Mouse (Mus musculus) heart, embryonic 15.5 days (tissue): Measurements from ENCODE around the gene Dhh. TPM values are rescaled to one million over a fixed set of nuclear protein-coding genes. Genes with fewer than 3 reads are reported as not detected.
"Not testable (repeated sequence)": the region's sequence is repeated elsewhere in the genome, so short reads cannot be mapped to it uniquely, and the experiment has no call there.

Experiments
- ATAC-seq: fragments of 200-750 bp; cut with Nextera tagmentation; replicated peaks from 2 replicates; pipeline ENCODE4 v1.8.0; 2017; ENCODE audit warnings: low read depth, moderate TSS enrichment; ENCODE audit not compliant: insufficient number of reproducible peaks, insufficient read depth, low FRiP score
- H3K27ac ChIP-seq: fragments of 300-500 bp; sonication (generic); 2 replicates; pipeline ENCODE4 v1.5.1; 2015; ENCODE audit warnings: mild to moderate bottlenecking, inconsistent platforms
- H3K27me3 ChIP-seq: fragments of 300-500 bp; sonication (generic); 2 replicates; pipeline ENCODE4 v1.6.1; 2015; ENCODE audit warnings: inconsistent platforms
- H3K36me3 ChIP-seq: fragments of 300-500 bp; sonication (generic); 2 replicates; pipeline ENCODE4 v1.6.1; 2015; ENCODE audit warnings: mild to moderate bottlenecking, inconsistent platforms
- H3K4me1 ChIP-seq: fragments of 300-500 bp; sonication (generic); replicated peaks from 2 replicates; pipeline ENCODE4 v1.6.1; 2015; ENCODE audit warnings: inconsistent platforms
- H3K4me2 ChIP-seq: fragments of 300-500 bp; sonication (generic); 2 replicates; pipeline ENCODE4 v1.6.1; 2015; ENCODE audit warnings: inconsistent platforms, mild to moderate bottlenecking, moderate library complexity
- H3K4me3 ChIP-seq: fragments of 300-500 bp; sonication (generic); 2 replicates; pipeline ENCODE4 v1.5.1; 2015; ENCODE audit warnings: mild to moderate bottlenecking, inconsistent platforms
- H3K9ac ChIP-seq: fragments of 300-500 bp; sonication (generic); 2 replicates; pipeline ENCODE4 v1.6.1; 2015; ENCODE audit warnings: mild to moderate bottlenecking, inconsistent platforms
- H3K9me3 ChIP-seq: fragments of 300-500 bp; sonication (generic); replicated peaks from 2 replicates; pipeline ENCODE4 v1.6.1; 2016; ENCODE audit warnings: inconsistent platforms
- WGBS: fragments of 180-500 bp; shearing (Covaris S2); methylation state at CpG from one replicate; pipeline ENCODE4 v1.1.7; 2015; ENCODE audit warnings: mixed read lengths; 5-methylcytosine and 5-hydroxymethylcytosine counted together
- polyA plus RNA-seq: library from polyadenylated mRNA; unstranded; fragments of >200 nt; fragmentation: Nextera tagmentation; extraction: Ambion mirVana; gene quantifications from 2 replicates; pipeline ENCODE4 v1.2.1, GENCODE M21; 2015

Dhh gene
- 2.1 and 4.2 TPM in 2 replicates for polyA plus RNA-seq

DNA sequence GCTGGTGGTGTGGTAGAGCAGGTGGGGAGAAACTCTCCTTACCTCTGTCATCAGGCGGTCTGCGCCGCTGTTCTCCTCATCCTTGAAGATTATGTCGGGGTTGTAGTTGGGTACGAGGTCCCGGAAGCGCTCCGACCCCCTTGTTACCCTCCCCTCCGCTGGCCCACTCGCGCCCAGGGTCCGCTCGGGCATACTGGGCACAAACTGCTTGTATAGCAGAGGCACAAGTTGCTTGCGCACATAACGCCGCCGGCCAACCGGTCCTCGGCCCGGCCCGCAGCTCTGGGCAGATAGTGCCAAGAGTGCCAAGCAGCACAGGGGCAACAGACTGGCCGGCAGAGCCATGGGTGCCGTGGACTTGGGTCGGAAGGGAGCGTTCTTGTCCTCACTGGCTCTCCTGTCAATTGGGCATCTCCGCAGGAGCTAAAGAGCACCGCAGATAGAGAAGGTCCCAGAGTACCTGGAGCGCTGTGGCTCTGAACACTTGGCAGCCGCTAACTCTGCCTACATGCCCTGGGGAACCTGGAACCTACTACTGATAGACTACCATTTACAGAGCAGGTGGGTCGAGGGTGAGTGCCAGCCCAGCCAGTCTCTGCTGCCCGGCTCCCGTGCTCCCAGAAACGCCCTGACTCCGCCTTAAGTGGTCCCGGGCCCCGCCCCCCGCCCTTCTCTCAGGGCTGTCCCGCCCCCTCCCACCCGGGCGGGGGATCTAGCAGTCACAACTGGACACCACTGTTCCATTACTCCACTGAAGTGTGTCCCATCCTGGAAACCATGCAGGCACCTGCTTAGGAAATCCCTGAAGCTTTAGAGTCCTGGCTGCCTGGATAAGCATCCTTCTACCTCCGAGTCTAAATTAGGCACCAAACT, at the start of gene Dhh:
TSS of gene Dhh (minus strand) at position 613 of the 873 bp plus-strand sequence.
- peak within 1 kb of the TSS; percentile 41 for H3K4me3 ChIP-seq
- peaks cover under 1% of the 10 kb centered on the region; the same call in 1 of the 2 replicates for H3K36me3 ChIP-seq
- H3K4me2 ChIP-seq: peak within 1 kb of the TSS; percentile 60
- H3K9me3 ChIP-seq: no peaks in the 10 kb centered on the region
- 2% methylated on average over 41 of the region's 41 CpGs for WGBS
- no peak within 1 kb of the TSS for H3K27ac ChIP-seq
- peak; percentile 41; the same call in 1 of the 2 replicates for ATAC-seq
- H3K4me1 ChIP-seq: peaks cover 47% of the 10 kb centered on the region
- H3K27me3 ChIP-seq: peaks cover 62% of the 10 kb centered on the region
- peak within 1 kb of the TSS; percentile 29; the same call in 1 of the 2 replicates for H3K9ac ChIP-seq

DNA sequence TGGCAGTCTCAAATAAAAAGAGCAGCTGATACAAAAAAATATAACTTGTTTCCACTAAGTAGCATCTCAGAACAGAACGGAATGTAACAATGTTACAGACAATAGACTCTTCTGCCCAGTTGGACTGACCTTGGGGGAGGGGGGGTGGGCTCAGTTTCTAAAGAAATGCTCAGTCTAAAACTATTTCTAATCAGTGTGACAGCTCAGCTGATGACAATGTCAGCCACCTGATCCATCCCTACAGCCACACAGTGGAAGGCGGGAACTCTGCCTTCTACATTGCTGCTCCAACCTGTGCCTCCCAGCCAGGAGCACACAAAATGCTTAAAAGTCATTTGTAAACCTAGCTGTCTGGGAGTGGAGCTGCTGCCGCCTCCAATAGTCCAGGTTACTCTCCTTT, 49.5 kb upstream of the Dhh start:
- no peak overlapping the region for H3K4me3 ChIP-seq
- WGBS: 41% methylated on average over 3 of the region's 3 CpGs
- H3K27ac ChIP-seq: no peak overlapping the region
- H3K9ac ChIP-seq: no peak overlapping the region
- H3K4me1 ChIP-seq: peaks cover 7% of the 10 kb centered on the region
- no peaks in the 10 kb centered on the region for H3K9me3 ChIP-seq
- no peak for ATAC-seq
- H3K4me2 ChIP-seq: no peak overlapping the region
- no peaks in the 10 kb centered on the region; the same call in 1 of the 2 replicates for H3K36me3 ChIP-seq
- no peaks in the 10 kb centered on the region for H3K27me3 ChIP-seq

DNA sequence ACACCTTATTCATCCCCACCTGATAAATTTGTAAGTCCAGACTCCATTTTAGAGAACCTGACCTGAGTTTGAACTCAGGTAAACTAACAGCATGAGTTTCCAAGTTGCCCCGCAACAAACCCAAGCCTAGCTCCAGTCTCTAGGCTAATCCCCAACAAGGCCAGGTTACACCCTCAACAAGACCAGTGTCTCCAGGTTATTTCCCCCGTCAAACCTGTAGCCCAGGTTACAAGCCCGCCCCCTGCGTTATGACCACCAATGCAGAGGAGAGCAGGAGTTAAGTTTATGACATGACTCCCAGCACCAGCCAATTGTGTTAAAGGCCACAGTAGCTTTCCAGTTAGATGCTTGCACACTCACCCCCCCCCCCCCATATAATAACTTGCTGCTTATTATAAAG, 44.8 kb upstream of the Dhh start:
- H3K9ac ChIP-seq: no peak overlapping the region
- no peak for ATAC-seq
- WGBS: 71% methylated on average over 4 of the region's 4 CpGs
- no peaks in the 10 kb centered on the region for H3K36me3 ChIP-seq
- no peaks in the 10 kb centered on the region for H3K27me3 ChIP-seq
- H3K4me2 ChIP-seq: no peak overlapping the region
- no peak overlapping the region for H3K4me3 ChIP-seq
- H3K4me1 ChIP-seq: 0 out of 2 replicates have a peak, but pooled peaks cover 3% of the 10 kb centered on the region
- H3K27ac ChIP-seq: no peak overlapping the region
- H3K9me3 ChIP-seq: no peaks in the 10 kb centered on the region

DNA sequence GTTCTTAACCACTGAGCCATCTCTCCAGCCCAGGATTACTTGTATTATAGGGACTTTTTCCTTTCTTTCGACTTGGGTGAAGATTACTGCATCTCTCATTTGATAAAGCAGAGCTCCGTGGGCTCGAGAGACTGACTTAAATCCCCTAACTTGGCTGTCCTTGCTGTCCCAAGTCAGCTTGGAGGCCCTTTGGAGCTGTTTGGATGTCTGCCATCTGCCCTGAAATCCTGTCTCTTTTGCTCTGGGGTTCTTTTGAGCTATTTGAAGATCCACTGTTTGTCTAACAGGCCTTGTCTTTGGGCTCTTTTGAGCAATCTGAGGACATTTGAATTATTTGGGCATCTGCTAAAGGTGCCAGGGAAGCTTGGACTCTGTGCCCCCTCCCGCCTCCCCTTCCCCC, 43.7 kb upstream of the Dhh start:
- no peaks in the 10 kb centered on the region for H3K9me3 ChIP-seq
- no peak overlapping the region for H3K4me2 ChIP-seq
- 66% methylated on average over 4 of the region's 4 CpGs for WGBS
- no peaks in the 10 kb centered on the region for H3K36me3 ChIP-seq
- no peak for ATAC-seq
- no peaks in the 10 kb centered on the region for H3K27me3 ChIP-seq
- H3K27ac ChIP-seq: no peak overlapping the region
- H3K9ac ChIP-seq: no peak overlapping the region
- 0 out of 2 replicates have a peak, but pooled peaks cover 3% of the 10 kb centered on the region for H3K4me1 ChIP-seq
- H3K4me3 ChIP-seq: no peak overlapping the region

DNA sequence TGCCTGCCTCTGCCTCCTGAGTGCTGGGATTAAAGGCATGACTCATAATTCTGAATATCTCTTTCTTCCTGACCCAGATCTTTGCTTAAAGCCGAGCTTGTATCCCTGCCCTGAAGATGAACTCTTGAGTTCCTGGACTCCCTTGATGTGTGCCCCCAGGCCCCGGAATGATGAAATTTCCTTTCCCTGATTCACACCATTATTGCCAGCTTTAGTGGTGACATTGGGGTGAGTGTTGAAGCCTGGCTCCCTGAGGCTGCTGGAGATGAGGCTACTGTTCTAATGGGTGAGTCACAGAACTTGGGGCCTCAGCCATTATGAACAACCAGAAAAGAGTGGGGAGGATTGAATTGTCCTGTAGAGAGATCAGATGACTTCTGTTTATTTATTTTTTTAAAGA, 43.2 kb upstream of the Dhh start:
- H3K4me2 ChIP-seq: no peak overlapping the region
- no peak overlapping the region for H3K27ac ChIP-seq
- no peak overlapping the region for H3K4me3 ChIP-seq
- no peak for ATAC-seq
- 0 out of 2 replicates have a peak, but pooled peaks cover 3% of the 10 kb centered on the region for H3K4me1 ChIP-seq
- no peaks in the 10 kb centered on the region for H3K36me3 ChIP-seq
- H3K27me3 ChIP-seq: no peaks in the 10 kb centered on the region
- 70% methylated on average over 2 of the region's 2 CpGs for WGBS
- no peak overlapping the region for H3K9ac ChIP-seq
- no peaks in the 10 kb centered on the region for H3K9me3 ChIP-seq

DNA sequence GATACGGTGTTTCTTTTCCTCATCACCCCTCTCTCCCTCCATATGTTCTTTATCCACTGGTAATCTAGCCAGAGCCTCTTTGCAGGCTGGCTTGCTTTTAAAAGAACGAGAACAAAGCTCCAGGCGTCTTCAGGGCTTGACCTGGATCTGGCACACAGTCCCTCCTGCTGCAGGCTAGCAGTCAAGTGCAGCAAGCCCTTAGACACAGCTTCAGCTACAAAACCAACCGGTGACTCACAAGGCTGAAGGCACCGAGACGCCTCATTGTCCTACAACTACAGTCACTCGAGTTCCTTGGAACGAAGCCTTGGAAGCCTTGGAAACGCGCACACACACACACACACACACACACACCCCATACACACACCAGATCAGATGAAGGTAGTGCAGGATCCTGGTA, 42.5 kb upstream of the Dhh start:
- Histone ChIP-seq H3K4me1 (peaks cover 4% of the 10 kb centered on the region), H3K9me3 (no peaks in the 10 kb centered on the region), H3K36me3 (no peaks in the 10 kb centered on the region), H3K4me2 (no peak overlapping the region), H3K27me3 (no peaks in the 10 kb centered on the region), H3K4me3 (no peak overlapping the region), H3K9ac (no peak overlapping the region), H3K27ac (no peak overlapping the region)
- WGBS: 71% methylated on average over 10 of the region's 10 CpGs
- no peak for ATAC-seq

DNA sequence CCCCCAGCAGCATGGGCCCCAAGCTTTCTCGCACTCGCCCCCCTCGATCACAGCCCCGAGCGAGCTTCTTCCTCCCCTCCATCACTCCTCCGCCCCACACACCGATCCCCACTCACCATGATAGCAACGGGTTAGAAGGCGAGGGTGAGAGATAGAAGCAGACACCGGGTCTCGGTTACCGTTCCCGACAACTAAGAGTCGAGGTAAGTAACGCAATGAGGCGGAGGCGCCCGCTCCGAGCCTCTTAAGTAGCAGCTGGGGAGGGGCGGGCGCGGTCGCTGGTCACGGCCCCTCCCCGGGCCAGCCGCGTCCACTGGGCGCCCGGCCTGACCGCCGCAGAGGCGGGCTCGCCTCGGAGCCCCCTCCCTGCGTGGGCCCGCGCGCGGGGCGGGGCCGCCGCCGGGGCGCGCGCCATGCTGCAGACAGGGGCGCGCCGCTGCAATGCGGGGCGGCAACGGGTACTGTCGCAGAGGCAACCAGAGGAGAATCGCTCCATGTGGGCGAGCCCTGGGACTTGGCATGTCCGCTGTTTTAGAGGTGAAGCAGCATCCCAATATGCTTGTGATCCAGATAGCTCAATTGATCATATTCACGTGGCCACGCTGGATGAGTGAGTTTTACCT, 36.0 kb upstream of the Dhh start, which contains the start of gene Tuba1b:
TSS of gene Tuba1b (minus strand) at position 349 of the 623 bp plus-strand sequence.
- Histone ChIP-seq H3K9me3 (no peaks in the 10 kb centered on the region), H3K27ac (peak within 1 kb of the TSS; percentile 100), H3K4me3 (peak within 1 kb of the TSS; percentile 93), H3K4me1 (peaks cover 21% of the 10 kb centered on the region), H3K9ac (peak within 1 kb of the TSS; percentile 97), H3K36me3 (peaks cover 6% of the 10 kb centered on the region), H3K4me2 (peak within 1 kb of the TSS; percentile 93), H3K27me3 (no peaks in the 10 kb centered on the region)
- WGBS: 0% methylated on average over 56 of the region's 58 CpGs
- ATAC-seq: peak; percentile 96

DNA sequence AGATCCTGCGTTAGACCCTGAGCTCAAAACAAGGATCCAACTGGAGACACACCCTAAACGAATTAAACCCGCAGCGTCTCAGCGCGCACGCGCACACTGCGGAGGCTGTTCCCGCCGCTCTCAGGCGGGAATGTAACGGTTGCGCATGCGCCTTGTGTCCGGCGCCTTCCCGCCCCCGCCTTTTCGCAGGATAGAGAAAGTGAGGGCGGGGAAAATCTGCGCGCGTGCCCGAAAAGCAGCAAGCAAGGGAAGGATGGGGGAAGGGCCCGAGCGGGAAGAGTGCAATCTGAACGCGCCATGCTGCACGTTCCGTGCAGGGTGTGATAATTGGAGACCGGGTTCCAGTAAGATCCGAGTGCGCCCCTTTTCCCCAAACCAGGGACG, 35.5 kb upstream of the Dhh start:
- ATAC-seq: peak; percentile 79

DNA sequence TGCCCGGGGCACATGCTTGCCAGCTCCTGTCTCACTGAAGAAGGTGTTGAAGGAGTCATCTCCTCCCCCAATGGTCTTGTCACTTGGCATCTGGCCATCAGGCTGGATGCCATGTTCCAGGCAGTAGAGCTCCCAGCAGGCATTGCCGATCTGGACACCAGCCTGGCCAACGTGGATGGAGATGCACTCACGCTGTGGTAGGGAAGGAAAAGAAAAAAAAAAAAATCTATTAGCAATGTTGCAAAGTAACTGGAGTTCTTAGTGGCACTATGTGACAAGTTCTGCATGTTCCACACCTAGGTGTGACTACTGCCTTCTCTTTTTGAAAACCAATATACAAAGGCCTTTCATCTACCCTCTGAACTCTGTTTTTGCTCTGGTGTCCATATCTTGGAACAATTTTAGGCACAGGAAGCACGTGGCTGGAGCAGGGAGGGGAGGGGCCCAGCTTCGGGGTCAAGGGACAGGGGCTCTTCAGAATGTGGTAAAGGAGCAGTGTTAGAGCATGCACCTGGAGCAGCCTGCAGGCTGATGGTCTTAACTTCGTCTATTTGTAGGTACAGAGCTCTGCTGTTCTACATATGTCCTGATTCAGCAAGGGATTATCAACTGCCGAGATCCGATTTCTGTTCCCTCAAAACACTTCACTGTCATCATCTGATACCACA, 34.8 kb upstream of the Dhh start:
- H3K9ac ChIP-seq: peak overlapping the region; percentile 97

More for the DNA sequence above, 35.5 kb upstream of the Dhh start:
- WGBS: under 1% methylated on average over 35 of the region's 35 CpGs
- Histone ChIP-seq H3K27ac (peak overlapping the region; percentile 100), H3K4me1 (peaks cover 23% of the 10 kb centered on the region), H3K9me3 (no peaks in the 10 kb centered on the region), H3K36me3 (peaks cover 6% of the 10 kb centered on the region), H3K27me3 (no peaks in the 10 kb centered on the region), H3K4me2 (peak overlapping the region; percentile 93), H3K4me3 (peak overlapping the region; percentile 93), H3K9ac (peak overlapping the region; percentile 97)

DNA sequence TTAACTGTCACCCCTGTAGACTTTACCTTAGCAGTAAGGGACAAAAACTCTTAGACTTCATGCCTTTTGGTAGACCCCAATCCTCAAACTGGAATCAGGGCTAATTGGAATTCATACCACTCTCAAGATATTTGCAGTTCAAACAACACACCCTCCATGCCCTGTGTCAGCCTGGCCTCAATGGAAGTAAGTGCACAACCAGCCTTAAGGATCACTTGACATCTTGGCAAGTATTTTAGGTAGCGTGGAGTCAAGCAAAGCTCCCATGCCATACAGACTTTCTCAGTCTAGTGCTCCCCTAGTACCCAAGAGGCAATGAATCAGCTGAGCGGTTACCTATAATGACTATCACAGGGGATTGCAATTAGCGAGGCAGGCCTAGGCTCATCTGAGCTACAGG, 32.7 kb upstream of the Dhh start:
- H3K9me3 ChIP-seq: no peaks in the 10 kb centered on the region
- no peak overlapping the region for H3K27ac ChIP-seq
- H3K4me1 ChIP-seq: peaks cover 23% of the 10 kb centered on the region
- H3K9ac ChIP-seq: no peak overlapping the region
- H3K4me3 ChIP-seq: no peak overlapping the region
- peaks cover 6% of the 10 kb centered on the region for H3K36me3 ChIP-seq
- ATAC-seq: no peak
- no peaks in the 10 kb centered on the region for H3K27me3 ChIP-seq
- no peak overlapping the region for H3K4me2 ChIP-seq
- 75% methylated on average over 3 of the region's 3 CpGs for WGBS

More for the DNA sequence above, 34.8 kb upstream of the Dhh start:
- ATAC-seq, H3K36me3 ChIP-seq, H3K9me3 ChIP-seq, H3K27me3 ChIP-seq: not testable (repeated sequence)
- peak overlapping the region; percentile 100 for H3K27ac ChIP-seq
- H3K4me1 ChIP-seq: peaks cover 23% of the 10 kb centered on the region
- peak overlapping the region; percentile 93 for H3K4me3 ChIP-seq
- WGBS: 4% methylated on average over 8 of the region's 9 CpGs
- peak overlapping the region; percentile 93 for H3K4me2 ChIP-seq
